ENCODE assay signal across 16 mouse cellular contexts in genomic region chr13:12198486-12198885, GRCm38 (mm10).
"Had no signal": no experiment of that assay in that cellular context is flagged by ENCODE, and none has a peak within 500 bp of the region (broad histone marks: within the 10 kb centered on the region; RNA-seq: fewer than 3 reads in every experiment).

No protein-coding gene starts in this region.

- H3K4me1 ChIP-seq: neural tube, embryonic 12.5 days; neural tube, embryonic 13.5 days; neural tube, embryonic 15.5 days; stomach, embryonic 15.5 days had no signal

- H3K9me3 ChIP-seq: neural tube, embryonic 12.5 days; neural tube, embryonic 13.5 days; neural tube, embryonic 15.5 days; stomach, embryonic 15.5 days had no signal

- H3K27me3 ChIP-seq: neural tube, embryonic 12.5 days; neural tube, embryonic 13.5 days; neural tube, embryonic 15.5 days; stomach, embryonic 15.5 days had no signal

- H3K27ac ChIP-seq: neural tube, embryonic 12.5 days; neural tube, embryonic 13.5 days; neural tube, embryonic 15.5 days; stomach, embryonic 15.5 days; stomach, postnatal 0 days had no signal

- H3K4me3 ChIP-seq: neural tube, embryonic 12.5 days; neural tube, embryonic 13.5 days; neural tube, embryonic 15.5 days; stomach, embryonic 15.5 days had no signal

- H3K4me2 ChIP-seq: neural tube, embryonic 12.5 days; neural tube, embryonic 13.5 days; neural tube, embryonic 15.5 days; stomach, embryonic 15.5 days had no signal

- H3K9ac ChIP-seq: neural tube, embryonic 12.5 days; neural tube, embryonic 13.5 days; neural tube, embryonic 15.5 days; stomach, embryonic 15.5 days had no signal

- DNase-seq: retina, postnatal 1 day; right cerebral cortex, postnatal 14 days; right cerebral cortex, postnatal 25 days; right cerebral cortex, postnatal 4 days; spleen, adult 18-20 months; thymus, adult 18-20 months; thymus, adult 2 months; thymus, postnatal 14 days; thymus, postnatal 25 days; thymus, postnatal 36 days; thymus, postnatal 4 days had no signal
